Mouse (Mus musculus): ENCODE data around the gene Gm6040. TPM values are rescaled to one million over a fixed set of nuclear protein-coding genes. Genes with fewer than 3 reads are reported as not detected.

The Gm6040 gene
- not detected in 2 replicates for polyA plus RNA-seq (2012; rRNA removed)

DNA sequence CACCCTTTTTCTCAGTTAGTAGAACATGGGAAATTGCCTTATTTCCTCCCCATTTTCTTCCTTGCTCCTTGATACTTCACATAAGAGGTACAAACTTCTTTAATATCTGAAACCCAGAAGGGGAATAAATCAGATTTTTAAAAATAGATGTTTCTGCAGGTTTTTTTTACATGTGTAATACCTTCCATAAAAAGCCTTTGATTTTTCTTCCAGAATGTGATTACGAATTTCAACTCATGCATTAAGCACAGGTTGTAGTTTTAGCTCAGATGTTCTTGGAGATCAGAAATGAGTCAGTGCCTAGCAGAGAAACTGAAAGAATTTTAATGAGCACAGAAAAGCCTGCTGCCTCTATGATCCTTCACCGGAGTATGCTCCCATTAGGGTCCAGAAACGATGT lies at the start of gene Gm6040:
Gm6040 (minus strand) TSS at position 101 of the 400 bp plus-strand sequence.
- Histone ChIP-seq H3K36me3 (ENCODE audit: control insufficient read depth, insufficient read depth, low read length) (no peaks in the 10 kb centered on the region), H3K4me3 (ENCODE audit: insufficient read depth, low read depth, low read length) (no peak within 1 kb of the TSS), H3K27ac (ENCODE audit: insufficient read depth, low read depth, low read length) (no peak within 1 kb of the TSS), H3K4me1 (ENCODE audit: control insufficient read depth, insufficient read depth, low read length) (no peaks in the 10 kb centered on the region), H3K27me3 (replicated peaks; ENCODE audit: control insufficient read depth, insufficient read depth, low read length) (no peaks in the 10 kb centered on the region)
- no peak for TF ChIP-seq CTCF (conservative IDR thresholded peaks at IDR 0.05; ENCODE audit: insufficient read depth, insufficient read length, low read depth, low read length)
- TF ChIP-seq POLR2A (IDR thresholded peaks at IDR 0.05; ENCODE audit: low read depth, low read length) = no peak
- WGBS = 69% methylated on average over 3 of the region's 3 CpGs
- DNase-seq = no peak

DNA sequence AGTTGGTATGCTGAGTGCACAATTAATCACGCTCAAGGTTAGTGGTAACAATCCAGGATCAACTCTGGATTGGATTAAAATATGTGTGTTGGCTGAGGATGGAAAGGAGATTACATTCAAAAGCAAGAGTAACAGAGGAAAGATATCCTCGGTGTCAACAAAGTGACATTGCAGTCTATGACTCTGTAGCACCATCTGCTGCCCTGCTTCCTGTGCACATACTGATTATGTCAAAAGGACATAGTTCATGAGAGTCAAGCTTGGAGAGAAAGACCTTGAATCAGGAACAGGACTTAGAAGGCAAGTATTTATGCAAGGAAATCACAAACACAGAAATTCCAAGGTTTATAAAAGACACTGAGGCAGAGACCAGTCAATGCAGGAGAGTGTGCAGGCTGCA lies 42.7 kb upstream of the Gm6040 start:
- TF ChIP-seq CTCF (conservative IDR thresholded peaks at IDR 0.05; ENCODE audit: insufficient read depth, insufficient read length, low read depth, low read length) (no peak), POLR2A (IDR thresholded peaks at IDR 0.05; ENCODE audit: low read depth, low read length) (no peak)
- Histone ChIP-seq H3K4me3 (ENCODE audit: insufficient read depth, low read depth, low read length) (no peak overlapping the region), H3K27me3 (replicated peaks; ENCODE audit: control insufficient read depth, insufficient read depth, low read length) (no peaks in the 10 kb centered on the region), H3K27ac (ENCODE audit: insufficient read depth, low read depth, low read length) (no peak overlapping the region), H3K36me3 (ENCODE audit: control insufficient read depth, insufficient read depth, low read length) (no peaks in the 10 kb centered on the region), H3K4me1 (ENCODE audit: control insufficient read depth, insufficient read depth, low read length) (no peaks in the 10 kb centered on the region)
- WGBS = 71% methylated on average over 2 of the region's 2 CpGs
- DNase-seq = no peak

DNA sequence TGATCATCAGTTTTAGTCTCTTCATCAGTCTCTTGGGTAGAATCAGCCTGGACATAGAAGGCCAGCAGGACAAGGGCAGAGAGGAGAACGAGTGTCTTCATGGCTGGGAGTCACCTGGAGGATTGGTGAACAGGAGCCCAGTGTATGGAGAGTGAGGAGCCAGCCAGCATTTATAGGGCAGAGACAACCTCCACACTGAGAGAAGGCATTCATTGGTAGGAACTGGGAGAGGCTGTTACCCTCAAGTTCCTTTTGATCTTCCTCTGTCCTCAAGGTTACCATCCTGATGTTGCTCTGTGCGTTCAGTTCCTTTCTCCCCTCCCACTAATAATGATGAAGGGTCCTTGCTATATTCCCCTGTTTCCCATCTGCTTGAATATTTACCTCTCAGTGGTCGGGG lies 22.7 kb upstream of the Gm6040 start, which contains the start of gene AY761185:
AY761185 (minus strand) TSS at position 101 of the 400 bp plus-strand sequence.
- TF ChIP-seq POLR2A (IDR thresholded peaks at IDR 0.05; ENCODE audit: low read depth, low read length) (no peak), CTCF (conservative IDR thresholded peaks at IDR 0.05; ENCODE audit: insufficient read depth, insufficient read length, low read depth, low read length) (no peak)
- 75% methylated on average over 3 of the region's 3 CpGs for WGBS
- no peak within 1 kb of the TSS for H3K4me3 ChIP-seq (ENCODE audit: insufficient read depth, low read depth, low read length)
- H3K36me3 ChIP-seq (ENCODE audit: control insufficient read depth, insufficient read depth, low read length) = no peaks in the 10 kb centered on the region
- no peaks in the 10 kb centered on the region for H3K27me3 ChIP-seq (replicated peaks; ENCODE audit: control insufficient read depth, insufficient read depth, low read length)
- DNase-seq = no peak
- no peak within 1 kb of the TSS for H3K27ac ChIP-seq (ENCODE audit: insufficient read depth, low read depth, low read length)
- H3K4me1 ChIP-seq (ENCODE audit: control insufficient read depth, insufficient read depth, low read length) = no peaks in the 10 kb centered on the region

DNA sequence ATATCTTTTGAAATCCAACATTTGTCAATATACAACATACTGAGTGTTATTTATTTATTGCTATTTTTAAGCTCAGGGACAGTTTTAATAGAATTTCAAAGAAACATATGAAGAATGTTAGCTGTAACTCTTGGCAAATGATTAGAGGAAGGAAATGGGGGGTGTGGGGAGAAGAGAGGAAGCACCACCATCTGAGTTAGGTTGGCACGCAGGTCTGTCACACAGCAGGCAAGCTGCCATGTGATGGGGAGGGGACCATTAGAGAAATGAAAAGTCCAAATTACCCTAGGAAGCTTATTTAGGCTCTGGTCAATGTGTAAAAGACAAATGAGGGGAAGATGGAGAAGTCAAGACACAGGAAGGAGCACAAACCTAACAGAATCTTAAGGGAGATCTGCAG lies 9.6 kb downstream of the Gm6040 start:
- DNase-seq = no peak
- no peak overlapping the region for H3K27ac ChIP-seq (ENCODE audit: insufficient read depth, low read depth, low read length)
- TF ChIP-seq POLR2A (IDR thresholded peaks at IDR 0.05; ENCODE audit: low read depth, low read length) = no peak
- TF ChIP-seq CTCF (conservative IDR thresholded peaks at IDR 0.05; ENCODE audit: insufficient read depth, insufficient read length, low read depth, low read length) = no peak
- H3K27me3 ChIP-seq (replicated peaks; ENCODE audit: control insufficient read depth, insufficient read depth, low read length) = no peaks in the 10 kb centered on the region
- H3K36me3 ChIP-seq (ENCODE audit: control insufficient read depth, insufficient read depth, low read length) = no peaks in the 10 kb centered on the region
- WGBS = 79% methylated on average over 1 of the region's 1 CpGs
- no peaks in the 10 kb centered on the region for H3K4me1 ChIP-seq (ENCODE audit: control insufficient read depth, insufficient read depth, low read length)
- no peak overlapping the region for H3K4me3 ChIP-seq (ENCODE audit: insufficient read depth, low read depth, low read length)

GRCm38 (mm10) chr8:20908256-20908655 lies 13.6 kb downstream of the Gm6040 start:
- DNase-seq = no peak
- H3K36me3 ChIP-seq (ENCODE audit: control insufficient read depth, insufficient read depth, low read length) = no peaks in the 10 kb centered on the region
- no peaks in the 10 kb centered on the region for H3K4me1 ChIP-seq (ENCODE audit: control insufficient read depth, insufficient read depth, low read length)
- WGBS = 52% methylated on average over 2 of the region's 2 CpGs
- H3K27me3 ChIP-seq (replicated peaks; ENCODE audit: control insufficient read depth, insufficient read depth, low read length) = no peaks in the 10 kb centered on the region
- H3K27ac ChIP-seq (ENCODE audit: insufficient read depth, low read depth, low read length) = no peak overlapping the region
- no peak overlapping the region for H3K4me3 ChIP-seq (ENCODE audit: insufficient read depth, low read depth, low read length)
- TF ChIP-seq CTCF (conservative IDR thresholded peaks at IDR 0.05; ENCODE audit: insufficient read depth, insufficient read length, low read depth, low read length) (no peak), POLR2A (IDR thresholded peaks at IDR 0.05; ENCODE audit: low read depth, low read length) (no peak)

DNA sequence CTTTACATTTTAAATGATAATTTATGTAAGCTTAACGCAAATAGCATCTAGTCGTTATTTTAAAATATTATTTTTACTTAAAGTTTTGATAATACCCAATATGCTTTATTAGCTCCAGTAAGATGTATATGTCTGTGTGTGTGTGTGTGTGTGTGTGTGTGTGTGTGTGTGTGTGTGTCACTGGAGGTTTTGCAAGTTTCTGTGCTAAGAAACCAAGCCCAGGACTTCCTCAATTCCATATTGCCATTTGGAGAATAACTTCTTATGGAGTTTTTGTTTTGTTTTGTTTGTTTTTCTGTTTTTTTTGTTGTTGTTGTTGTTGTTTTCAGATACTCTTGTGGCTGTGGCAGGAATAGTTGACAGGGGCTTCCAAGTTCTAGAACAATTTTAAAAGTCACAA lies 14.8 kb downstream of the Gm6040 start:
- Histone ChIP-seq H3K36me3 (ENCODE audit: control insufficient read depth, insufficient read depth, low read length) (no peaks in the 10 kb centered on the region), H3K27me3 (replicated peaks; ENCODE audit: control insufficient read depth, insufficient read depth, low read length) (no peaks in the 10 kb centered on the region), H3K27ac (ENCODE audit: insufficient read depth, low read depth, low read length) (no peak overlapping the region), H3K4me3 (ENCODE audit: insufficient read depth, low read depth, low read length) (no peak overlapping the region), H3K4me1 (ENCODE audit: control insufficient read depth, insufficient read depth, low read length) (no peaks in the 10 kb centered on the region)
- 91% methylated on average over 2 of the region's 2 CpGs for WGBS
- TF ChIP-seq POLR2A (IDR thresholded peaks at IDR 0.05; ENCODE audit: low read depth, low read length) (no peak), CTCF (conservative IDR thresholded peaks at IDR 0.05; ENCODE audit: insufficient read depth, insufficient read length, low read depth, low read length) (no peak)
- no peak for DNase-seq

- DNase-seq = no peak
- TF ChIP-seq CTCF (conservative IDR thresholded peaks at IDR 0.05; ENCODE audit: insufficient read depth, insufficient read length, low read depth, low read length) = no peak
- TF ChIP-seq POLR2A (IDR thresholded peaks at IDR 0.05; ENCODE audit: low read depth, low read length) = no peak
- Histone ChIP-seq H3K4me1 (ENCODE audit: control insufficient read depth, insufficient read depth, low read length) (no peaks in the 10 kb centered on the region), H3K27me3 (replicated peaks; ENCODE audit: control insufficient read depth, insufficient read depth, low read length) (no peaks in the 10 kb centered on the region), H3K36me3 (ENCODE audit: control insufficient read depth, insufficient read depth, low read length) (no peaks in the 10 kb centered on the region), H3K27ac (ENCODE audit: insufficient read depth, low read depth, low read length) (no peak within 1 kb of the TSS), H3K4me3 (ENCODE audit: insufficient read depth, low read depth, low read length) (no peak within 1 kb of the TSS)
- 36% methylated on average over 2 of the region's 2 CpGs for WGBS
These were observed 19.3 kb downstream of the Gm6040 start, which contains the start of gene Gm15056 for GRCm38 (mm10) chr8:20902527-20902926. TSS of gene Gm15056 (minus strand) at chr8:20902627.
